Mouse (Mus musculus) ES-E14 (cell line): ENCODE data around the gene Hnf4a.

Experiments
- CHD2 ChIP-seq: IDR thresholded peaks from 2 replicates; pipeline ENCODE4 v1.6.1; 2014; ENCODE audit warnings: mild to moderate bottlenecking, low read depth, low read length, inconsistent platforms
- HCFC1 ChIP-seq: IDR thresholded peaks from 2 replicates; pipeline ENCODE4 v1.6.1; 2012; ENCODE audit warnings: low read length, inconsistent platforms, borderline replicate concordance; ENCODE audit not compliant: insufficient read depth
- MAFK ChIP-seq: IDR thresholded peaks from 2 replicates; pipeline ENCODE4 v1.6.1; 2014; ENCODE audit warnings: mild to moderate bottlenecking, low read depth, low read length, inconsistent platforms; ENCODE audit not compliant: insufficient read depth
- ZNF384 ChIP-seq: IDR thresholded peaks from 2 replicates; pipeline ENCODE4 v1.6.1; 2012; ENCODE audit warnings: low read depth, low read length, inconsistent platforms

DNA sequence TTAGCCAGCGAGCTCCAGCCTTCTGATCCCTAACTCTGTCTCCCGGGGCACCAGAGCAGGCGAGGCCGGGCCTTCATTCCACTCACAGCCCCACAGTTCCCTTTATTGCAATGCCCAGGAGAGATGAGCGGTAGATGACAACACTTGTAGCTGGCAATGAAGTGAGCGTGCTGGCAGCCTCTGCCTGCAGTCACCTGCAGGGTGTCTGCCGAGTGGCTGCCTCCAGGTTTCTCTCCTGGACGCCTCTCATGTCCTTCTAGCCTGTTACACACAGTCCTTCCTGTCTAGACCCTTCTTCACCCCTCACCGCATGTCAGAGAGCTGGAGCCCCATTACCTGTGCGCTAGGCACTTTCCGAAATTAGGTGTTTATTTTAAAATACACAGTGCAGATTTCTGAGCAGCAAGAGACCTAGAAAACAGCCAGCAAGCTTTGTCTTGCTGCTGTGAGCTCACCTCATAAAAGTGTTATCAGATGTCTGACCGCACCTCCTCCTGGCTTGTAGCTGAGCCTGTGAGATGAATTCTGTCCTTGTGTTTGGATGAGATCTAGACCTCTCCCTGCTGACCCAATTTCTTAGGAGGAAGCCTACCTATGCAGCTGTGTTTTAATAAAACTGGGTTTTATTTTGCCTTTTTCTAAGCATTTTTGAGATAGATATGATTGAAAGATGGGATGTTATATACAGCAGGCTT, 102.8 kb downstream of the Hnf4a start:
- TF ChIP-seq CHD2 (no peak), MAFK (no peak), ZNF384 (no peak), HCFC1 (no peak)
